Mouse (Mus musculus) neural tube, embryonic 11.5 days (tissue): ENCODE data around the gene 3110001I22Rik. TPM values are rescaled to one million over a fixed set of nuclear protein-coding genes. Genes with fewer than 3 reads are reported as not detected.

Experiments used
- ATAC-seq: fragments of 200-750 bp; cut with Nextera tagmentation; 2 replicates; pipeline ENCODE4 v1.8.0; 2017; ENCODE audit warnings: moderate number of reproducible peaks, mild to moderate bottlenecking, moderate TSS enrichment, moderate library complexity; ENCODE audit not compliant: insufficient read depth, low FRiP score, low TSS enrichment
- DNase-seq: peaks from one replicate; pipeline ENCODE4 v3.0.0-alpha.2; 2015; ENCODE audit warnings: low spot score
- H3K27ac ChIP-seq: fragments of 300-500 bp; sonication (generic); 2 replicates; pipeline ENCODE4 v1.5.1; 2014; ENCODE audit warnings: low read depth, mild to moderate bottlenecking, low read length
- H3K27me3 ChIP-seq: fragments of 300-500 bp; sonication (generic); 2 replicates; pipeline ENCODE4 v1.6.1; 2014; ENCODE audit warnings: mild to moderate bottlenecking, low read length, mixed read lengths; ENCODE audit not compliant: control insufficient read depth, insufficient read depth
- H3K36me3 ChIP-seq: fragments of 300-500 bp; sonication (generic); 2 replicates; pipeline ENCODE4 v1.6.1; 2014; ENCODE audit warnings: mild to moderate bottlenecking, low read length, moderate library complexity, mixed read lengths; ENCODE audit not compliant: control insufficient read depth, insufficient read depth
- H3K4me1 ChIP-seq: fragments of 300-500 bp; sonication (generic); 2 replicates; pipeline ENCODE4 v1.6.1; 2014; ENCODE audit warnings: low read length, mixed read lengths; ENCODE audit not compliant: control insufficient read depth, insufficient read depth
- H3K4me2 ChIP-seq: fragments of 300-500 bp; sonication (generic); 2 replicates; pipeline ENCODE4 v1.6.1; 2014; ENCODE audit warnings: low read depth, mild to moderate bottlenecking, moderate library complexity
- H3K4me3 ChIP-seq: fragments of 300-500 bp; sonication (generic); 2 replicates; pipeline ENCODE4 v1.5.1; 2014; ENCODE audit warnings: low read depth, low read length
- H3K9ac ChIP-seq: fragments of 300-500 bp; sonication (generic); 2 replicates; pipeline ENCODE4 v1.6.1; 2014; ENCODE audit warnings: mild to moderate bottlenecking, low read length
- H3K9me3 ChIP-seq: fragments of 300-500 bp; sonication (generic); 2 replicates; pipeline ENCODE4 v1.6.1; 2016; ENCODE audit warnings: low read length; ENCODE audit not compliant: control insufficient read depth
- WGBS: fragments of 180-500 bp; shearing (Covaris S2); extraction: QIAGEN DNeasy Blood & Tissue Kit; methylation state at CpG from one replicate; pipeline ENCODE4 v1.1.7; 2014; 5-methylcytosine and 5-hydroxymethylcytosine counted together
- polyA plus RNA-seq: library from polyadenylated mRNA; unstranded; fragments of >200 nt; fragmentation: Nextera tagmentation; extraction: Ambion mirVana; gene quantifications from 2 replicates; pipeline ENCODE4 v1.2.1, GENCODE M21; 2014

Gene 3110001I22Rik
- polyA plus RNA-seq, 1 experiment from 2014 or later: 12.4 TPM

DNA sequence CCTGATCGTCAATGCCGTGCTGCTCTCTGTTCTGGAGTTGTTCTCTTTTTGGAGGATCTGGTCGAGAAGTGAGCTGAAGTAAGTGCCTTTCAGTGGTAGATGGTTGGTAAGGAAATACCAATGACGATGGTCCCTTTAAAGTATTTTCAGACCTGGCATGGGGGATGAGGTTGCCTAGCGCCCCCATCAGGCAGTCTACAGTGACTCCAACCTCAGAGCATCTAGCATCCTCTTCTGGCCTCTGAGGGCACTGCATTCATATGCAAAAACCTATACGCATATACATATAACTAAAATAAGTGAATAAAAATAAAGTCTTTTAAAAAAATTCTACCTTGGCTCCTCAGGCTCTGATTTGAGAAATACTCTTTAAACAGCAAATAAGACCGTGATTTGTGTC, 27.3 kb downstream of the 3110001I22Rik start:
- no peak for DNase-seq
- Histone ChIP-seq H3K9me3 (no peaks in the 10 kb centered on the region), H3K27me3 (no peaks in the 10 kb centered on the region), H3K4me2 (no peak overlapping the region), H3K4me3 (no peak overlapping the region), H3K9ac (no peak overlapping the region), H3K36me3 (peaks cover 5% of the 10 kb centered on the region; the same call in 1 of the 2 replicates), H3K27ac (no peak overlapping the region), H3K4me1 (no peaks in the 10 kb centered on the region)
- 90% methylated on average over 7 of the region's 7 CpGs for WGBS
- ATAC-seq: no peak

DNA sequence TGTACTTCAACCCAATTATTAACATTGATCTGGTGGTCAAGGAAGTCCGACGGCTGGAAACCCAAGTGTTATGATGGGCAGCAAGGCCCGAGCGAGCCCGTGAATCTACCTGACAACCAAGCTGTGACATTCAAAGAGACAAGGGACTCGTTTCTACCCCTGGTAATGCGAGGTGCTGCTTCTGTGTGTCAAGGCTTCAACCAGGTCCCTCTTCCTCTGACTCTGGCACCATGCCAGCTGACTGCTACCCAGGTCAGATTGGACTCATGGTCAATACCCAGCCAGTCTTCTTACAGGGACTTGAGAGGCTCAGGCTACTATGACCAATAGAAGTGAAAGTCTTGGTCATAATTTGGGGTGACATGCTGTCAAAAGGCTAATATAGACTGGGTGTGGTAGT, 30.5 kb downstream of the 3110001I22Rik start:
- H3K9ac ChIP-seq: no peak overlapping the region
- no peak for ATAC-seq
- H3K4me1 ChIP-seq: no peaks in the 10 kb centered on the region
- 94% methylated on average over 7 of the region's 7 CpGs for WGBS
- H3K27ac ChIP-seq: no peak overlapping the region
- peaks cover 3% of the 10 kb centered on the region; the same call in 1 of the 2 replicates for H3K36me3 ChIP-seq
- no peak for DNase-seq
- H3K4me2 ChIP-seq: no peak overlapping the region
- no peak overlapping the region for H3K4me3 ChIP-seq
- no peaks in the 10 kb centered on the region for H3K27me3 ChIP-seq
- H3K9me3 ChIP-seq: no peaks in the 10 kb centered on the region

DNA sequence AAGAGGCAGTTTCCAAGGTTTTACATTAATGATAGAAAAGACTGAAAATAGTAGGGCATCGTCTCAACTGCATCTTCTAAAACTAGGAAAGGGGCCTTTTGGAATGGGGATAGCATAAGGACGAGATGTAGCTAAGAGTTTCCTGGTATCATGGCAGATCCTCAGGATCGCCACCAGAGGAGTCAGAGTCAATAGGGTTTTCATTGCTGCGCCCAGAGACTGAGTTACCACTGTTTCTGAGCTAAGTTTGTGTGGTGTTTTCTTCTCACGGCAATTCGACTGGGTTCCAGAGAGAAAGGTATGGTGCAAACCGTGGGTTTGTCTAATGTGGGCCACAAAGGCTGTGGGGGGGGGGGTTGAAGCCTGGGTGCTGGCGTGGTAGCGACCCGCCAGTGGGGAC, 32.9 kb downstream of the 3110001I22Rik start:
- WGBS: 94% methylated on average over 10 of the region's 10 CpGs
- H3K27ac ChIP-seq: no peak overlapping the region
- H3K4me2 ChIP-seq: no peak overlapping the region
- no peaks in the 10 kb centered on the region for H3K4me1 ChIP-seq
- ATAC-seq (no peak), DNase-seq (no peak)
- H3K9me3 ChIP-seq: no peaks in the 10 kb centered on the region
- H3K9ac ChIP-seq: no peak overlapping the region
- H3K36me3 ChIP-seq: no peaks in the 10 kb centered on the region; the same call in 1 of the 2 replicates
- H3K4me3 ChIP-seq: no peak overlapping the region
- H3K27me3 ChIP-seq: no peaks in the 10 kb centered on the region

DNA sequence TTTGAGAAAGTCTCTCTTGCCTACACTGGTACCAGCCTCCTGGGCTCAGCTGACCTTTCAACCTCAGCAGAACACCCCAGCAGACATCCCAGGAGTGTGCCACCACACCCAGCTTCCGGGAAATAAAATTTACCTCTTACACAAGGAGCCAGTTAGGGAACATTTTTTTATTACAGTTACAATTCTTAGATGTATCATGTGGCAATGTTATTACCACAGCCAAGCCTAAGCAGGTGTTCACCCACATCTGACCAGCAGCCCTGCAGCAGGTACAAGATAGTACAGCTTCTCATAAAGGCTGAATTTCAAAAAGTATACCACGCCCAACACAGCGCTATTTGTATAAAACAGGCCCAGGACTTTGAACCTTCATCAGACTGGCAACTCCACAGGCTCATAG, 43.2 kb downstream of the 3110001I22Rik start:
- WGBS: 89% methylated on average over 3 of the region's 3 CpGs
- DNase-seq: no peak
- ATAC-seq: no peak

DNA sequence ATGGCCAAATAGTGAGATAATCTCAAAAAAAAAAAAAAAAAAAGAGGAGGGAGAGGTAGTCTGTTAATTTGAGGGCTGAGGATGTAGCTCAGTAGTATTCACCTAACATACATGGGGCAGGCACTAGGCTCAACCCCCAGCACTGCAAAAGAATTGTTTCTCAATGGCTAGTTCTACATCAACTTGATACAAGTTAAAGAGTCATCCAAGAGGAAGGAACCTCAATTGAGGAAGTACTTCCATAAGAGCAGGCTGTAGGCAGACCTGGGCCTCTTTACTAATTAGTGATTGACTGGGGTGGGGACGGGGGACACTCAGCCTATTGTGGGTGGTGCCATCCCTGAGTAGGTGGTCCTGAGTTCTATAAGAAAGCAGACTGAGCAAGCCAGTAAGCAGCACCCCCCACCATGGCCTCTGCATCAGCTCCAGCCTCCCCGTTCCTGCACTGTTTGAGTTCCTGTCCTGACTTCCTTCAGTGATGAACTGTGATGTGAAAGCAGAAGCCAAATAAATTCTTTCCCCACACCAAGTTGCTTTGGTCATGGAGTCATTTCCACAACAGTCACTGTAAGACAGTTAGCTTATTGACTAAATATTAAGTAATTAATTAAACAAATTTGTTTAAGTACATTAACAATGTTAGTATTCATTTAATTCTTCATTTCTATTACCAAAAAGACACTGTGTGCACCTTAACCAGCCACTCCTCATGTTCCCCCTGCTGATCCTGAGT, 45.3 kb downstream of the 3110001I22Rik start:
- no peak overlapping the region for H3K4me3 ChIP-seq
- H3K36me3 ChIP-seq: no peaks in the 10 kb centered on the region
- DNase-seq (no peak), ATAC-seq (no peak)
- H3K27me3 ChIP-seq: no peaks in the 10 kb centered on the region
- H3K4me1 ChIP-seq: no peaks in the 10 kb centered on the region
- H3K9ac ChIP-seq: no peak overlapping the region
- H3K9me3 ChIP-seq: no peaks in the 10 kb centered on the region
- WGBS: 79% methylated on average over 2 of the region's 2 CpGs
- H3K27ac ChIP-seq: no peak overlapping the region
- H3K4me2 ChIP-seq: no peak overlapping the region

More for the DNA sequence above, 43.2 kb downstream of the 3110001I22Rik start:
- Histone ChIP-seq H3K4me2 (no peak overlapping the region), H3K36me3 (no peaks in the 10 kb centered on the region), H3K27ac (no peak overlapping the region), H3K27me3 (no peaks in the 10 kb centered on the region), H3K4me1 (no peaks in the 10 kb centered on the region), H3K9me3 (no peaks in the 10 kb centered on the region), H3K9ac (no peak overlapping the region), H3K4me3 (no peak overlapping the region)

DNA sequence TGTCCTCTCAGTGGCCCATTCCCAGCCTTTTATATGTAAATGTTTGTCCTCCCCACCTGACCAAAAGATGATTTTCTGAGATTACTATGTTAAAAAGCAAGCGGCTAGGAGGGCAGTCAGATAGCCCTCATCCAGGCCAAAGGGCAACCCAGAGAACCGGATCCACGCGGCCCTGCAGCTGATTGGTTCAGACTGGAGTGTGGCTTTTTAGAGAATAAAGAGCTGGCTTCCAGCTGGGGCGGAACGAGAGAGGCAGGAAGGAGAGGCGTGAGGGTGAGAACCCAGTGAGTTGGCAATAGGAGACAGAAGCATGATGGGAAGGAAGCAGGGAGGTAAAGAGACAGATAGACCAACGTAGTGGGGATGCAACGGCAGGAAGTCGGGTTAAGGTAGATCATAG, 51.2 kb downstream of the 3110001I22Rik start:
- no peak overlapping the region for H3K27ac ChIP-seq
- H3K4me1 ChIP-seq: no peaks in the 10 kb centered on the region
- DNase-seq: no peak
- H3K9me3 ChIP-seq: no peaks in the 10 kb centered on the region
- 43% methylated on average over 10 of the region's 10 CpGs for WGBS
- H3K9ac ChIP-seq: no peak overlapping the region
- no peaks in the 10 kb centered on the region for H3K36me3 ChIP-seq
- no peak overlapping the region for H3K4me3 ChIP-seq
- ATAC-seq: no peak
- no peaks in the 10 kb centered on the region for H3K27me3 ChIP-seq
- H3K4me2 ChIP-seq: no peak overlapping the region

DNA sequence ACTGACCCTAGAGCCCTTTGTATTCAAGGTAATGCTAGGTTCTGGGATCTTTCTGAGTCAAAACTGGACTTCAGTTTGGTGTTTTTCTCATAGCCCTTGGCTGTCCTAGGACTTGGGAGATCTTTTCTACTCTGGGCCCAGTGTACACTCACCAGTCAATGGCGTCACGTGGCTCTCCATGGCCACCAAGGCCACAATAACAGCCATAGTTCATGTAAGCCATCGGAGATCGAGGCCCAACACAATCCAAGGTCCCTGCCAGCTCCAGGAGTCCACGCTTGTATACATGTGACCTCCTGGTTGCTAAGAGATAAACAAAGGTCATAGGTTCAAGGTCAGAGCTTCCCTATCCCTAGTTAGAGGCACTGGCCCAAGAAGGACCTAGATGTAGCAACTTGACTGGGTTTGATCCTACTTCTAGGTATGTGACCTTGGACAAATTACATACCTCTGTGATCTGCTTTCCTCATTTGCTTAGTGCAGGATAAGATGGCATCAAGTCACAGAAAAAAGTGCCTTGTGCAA, 56.1 kb downstream of the 3110001I22Rik start:
- DNase-seq: no peak
- 87% methylated on average over 5 of the region's 5 CpGs for WGBS

More for the DNA sequence above, 56.1 kb downstream of the 3110001I22Rik start:
- Histone ChIP-seq H3K4me1 (no peaks in the 10 kb centered on the region), H3K27ac (no peak overlapping the region), H3K36me3 (no peaks in the 10 kb centered on the region), H3K27me3 (no peaks in the 10 kb centered on the region), H3K4me2 (no peak overlapping the region), H3K9me3 (no peaks in the 10 kb centered on the region), H3K4me3 (no peak overlapping the region), H3K9ac (no peak overlapping the region)
- ATAC-seq: no peak
